Mouse (Mus musculus): ENCODE data around the gene Prss32.

DNA sequence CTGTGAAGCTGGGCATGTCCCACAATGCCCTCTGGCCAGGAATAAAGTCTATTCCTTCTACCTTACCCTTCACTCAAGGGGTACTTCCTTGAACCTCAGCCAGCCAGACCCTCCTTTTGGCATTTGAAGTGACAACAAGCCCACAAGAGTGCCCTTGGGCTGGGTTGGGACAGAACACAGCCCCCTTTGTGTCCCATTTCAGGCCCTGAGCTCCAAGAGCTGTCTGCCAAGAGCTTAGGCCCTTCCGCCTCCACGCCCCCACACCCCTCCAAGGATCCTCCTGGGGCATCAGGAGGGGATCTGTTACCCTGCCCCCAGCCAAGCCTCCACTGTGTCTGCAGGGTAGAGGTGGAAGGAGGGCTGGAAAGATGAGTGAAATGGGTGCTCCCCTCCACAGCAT, 33.5 kb downstream of the Prss32 start:
- no peak for TF ChIP-seq CTCF (IDR thresholded peaks at IDR 0.05; ENCODE audit: insufficient read depth, low read depth, low read length)
- TF ChIP-seq POLR2A (IDR thresholded peaks at IDR 0.05; ENCODE audit: insufficient read depth, low read depth, low read length): no peak

Measured in olfactory bulb, adult 2 months (tissue).